Mouse (Mus musculus): ENCODE data around the gene March1.

Gene March1

DNA sequence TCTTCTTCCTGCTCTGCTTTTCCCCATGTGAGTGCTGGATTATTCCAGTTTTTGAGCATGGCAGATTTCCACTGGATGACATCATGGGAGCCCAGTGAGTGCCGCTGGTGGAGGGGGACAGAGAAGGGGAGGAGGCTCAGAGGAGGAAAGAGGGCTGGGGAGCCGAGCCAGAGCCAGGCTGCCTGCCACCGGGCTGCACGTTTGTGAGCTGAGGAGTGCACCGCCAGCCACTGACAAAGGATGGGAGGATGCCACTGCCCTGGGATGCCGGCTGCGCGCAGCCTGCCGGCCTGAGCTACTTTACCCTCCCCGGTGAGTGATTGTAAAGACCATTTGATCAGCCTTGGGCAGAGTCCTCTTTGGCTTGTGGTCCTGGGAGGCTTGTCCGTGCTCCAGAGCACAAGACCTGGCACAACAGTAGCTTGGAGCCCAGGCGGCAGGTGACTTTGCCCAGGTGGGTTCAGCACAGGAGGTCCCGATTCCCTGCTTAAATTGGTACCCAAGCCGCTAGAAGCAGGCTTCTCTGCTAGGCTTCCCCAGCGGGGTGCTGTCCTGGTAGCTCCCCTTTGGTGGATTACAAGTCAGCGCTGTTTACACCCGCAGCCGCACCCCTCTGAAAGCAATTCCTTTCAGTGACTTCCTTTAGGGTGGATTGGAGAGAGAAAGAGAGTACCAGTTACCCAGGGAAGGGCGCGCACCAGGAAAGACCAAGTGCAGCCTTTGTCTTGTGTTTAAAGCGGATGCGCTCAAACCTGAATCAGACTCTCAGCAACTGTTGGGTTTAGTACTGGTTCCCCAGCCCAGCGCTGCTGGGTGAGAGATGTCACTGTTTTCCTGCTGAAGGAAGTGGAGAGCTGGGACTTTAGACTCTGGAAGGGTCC is at the start of gene March1:
March1 (plus strand) TSS at position 30 of the 881 bp plus-strand sequence.
- DNase-seq, result no peak

DNA sequence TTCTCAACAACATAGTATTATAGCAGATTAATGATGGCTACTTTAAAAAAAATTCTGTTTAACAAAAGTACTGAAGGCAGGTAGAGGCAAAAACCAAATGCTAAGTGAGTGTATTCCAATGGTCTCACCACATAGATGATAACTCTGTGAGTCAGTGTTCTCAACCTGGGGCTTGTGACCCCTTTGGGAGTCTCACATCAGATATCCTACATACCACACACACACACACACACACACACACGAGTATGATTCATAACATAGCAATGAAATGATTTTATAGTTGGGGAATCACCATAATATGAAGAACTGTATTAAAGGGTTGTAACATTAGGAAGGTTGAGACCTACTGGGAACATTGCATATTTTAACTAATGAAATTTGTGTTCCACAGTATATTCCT is 30.8 kb upstream of the March1 start:
- DNase-seq, result no peak

DNA sequence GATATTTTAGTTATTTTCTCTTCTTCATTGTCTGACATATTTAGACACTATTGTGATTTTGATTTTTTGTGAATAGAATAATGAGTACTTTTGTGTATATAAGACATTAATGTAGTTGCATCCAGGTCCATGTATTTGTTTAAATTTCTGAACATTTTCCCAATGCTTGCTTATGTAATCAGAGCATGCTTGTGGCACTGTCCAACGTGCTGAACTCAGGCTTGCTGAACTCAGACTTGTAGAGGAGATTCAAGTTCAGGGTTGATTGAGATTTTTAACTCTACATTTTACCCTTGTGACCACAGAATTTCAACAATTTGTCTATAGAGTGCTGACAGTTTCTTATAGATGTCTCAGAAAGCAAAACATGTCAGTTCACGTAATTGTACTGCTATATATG is 14.5 kb upstream of the March1 start:
- DNase-seq, result no peak

DNA sequence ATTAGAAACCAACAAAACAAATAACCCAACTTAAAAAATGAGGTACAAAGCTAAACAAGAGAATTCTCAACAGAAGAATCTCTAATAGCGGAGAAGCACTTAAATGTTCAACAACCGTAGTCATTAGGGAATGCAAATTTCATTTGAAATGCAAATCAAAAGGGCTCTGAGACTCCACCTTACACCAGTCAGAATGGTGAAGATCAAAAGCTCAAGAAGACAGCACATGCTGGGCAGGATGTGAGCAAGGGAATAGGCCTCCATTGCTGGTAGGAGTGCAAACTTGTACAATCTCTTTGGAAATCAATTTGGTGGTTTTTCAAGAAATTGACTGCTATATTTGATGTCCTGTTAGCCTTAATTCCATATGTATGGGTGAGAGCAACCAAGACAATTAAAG is 8.2 kb upstream of the March1 start:
- no peak for DNase-seq

DNA sequence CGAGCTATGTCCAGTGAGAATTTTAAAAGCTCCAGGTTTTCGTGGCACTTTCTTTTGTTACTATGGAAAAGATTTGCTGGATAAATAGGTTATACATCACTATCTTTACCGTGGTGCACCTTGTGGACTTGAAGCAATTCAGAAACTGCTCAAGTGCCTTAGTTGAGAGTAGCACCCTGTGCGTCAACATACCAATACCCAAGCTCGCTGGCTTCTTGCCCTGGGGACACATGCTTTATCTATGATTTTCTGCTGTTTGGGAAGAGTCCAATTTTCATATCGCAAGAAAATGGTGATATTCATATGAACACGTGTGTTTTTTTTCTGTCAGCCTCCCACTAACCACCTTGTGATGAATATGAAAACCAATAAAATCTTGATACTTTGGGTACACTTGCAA is 1.3 kb downstream of the March1 start:
- no peak for DNase-seq

- no peak for DNase-seq
These were observed 27.2 kb downstream of the March1 start for GRCm38 (mm10) chr8:65644931-65645330.

- DNase-seq, result no peak
These were observed 27.8 kb downstream of the March1 start for GRCm38 (mm10) chr8:65645502-65645901.

DNA sequence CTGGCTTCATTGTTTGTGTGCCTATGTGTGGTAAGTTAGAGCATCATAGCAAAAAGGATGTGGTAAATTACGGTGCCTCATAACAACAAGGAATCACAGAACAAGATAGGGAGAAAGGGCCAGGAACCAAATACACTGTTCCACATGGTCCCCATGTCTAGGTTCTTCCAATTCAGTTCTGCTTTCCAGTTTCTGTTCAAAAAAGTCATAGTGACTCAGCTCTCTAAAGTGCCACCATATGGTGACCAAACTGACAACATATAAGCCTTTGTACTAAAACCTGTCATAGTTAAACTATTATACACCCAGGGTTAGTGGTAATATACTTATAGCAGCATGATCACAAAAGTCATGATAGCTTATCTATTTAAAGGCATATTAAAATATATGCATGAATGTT is 28.2 kb downstream of the March1 start:
- no peak for DNase-seq

GRCm38 (mm10) chr8:65655924-65656323 is 38.2 kb downstream of the March1 start:
- no peak for DNase-seq

GRCm38 (mm10) chr8:65661885-65662284 is 44.2 kb downstream of the March1 start:
- no peak for DNase-seq

- DNase-seq, result no peak
These were observed 48.1 kb downstream of the March1 start for GRCm38 (mm10) chr8:65665786-65666185.

DNA sequence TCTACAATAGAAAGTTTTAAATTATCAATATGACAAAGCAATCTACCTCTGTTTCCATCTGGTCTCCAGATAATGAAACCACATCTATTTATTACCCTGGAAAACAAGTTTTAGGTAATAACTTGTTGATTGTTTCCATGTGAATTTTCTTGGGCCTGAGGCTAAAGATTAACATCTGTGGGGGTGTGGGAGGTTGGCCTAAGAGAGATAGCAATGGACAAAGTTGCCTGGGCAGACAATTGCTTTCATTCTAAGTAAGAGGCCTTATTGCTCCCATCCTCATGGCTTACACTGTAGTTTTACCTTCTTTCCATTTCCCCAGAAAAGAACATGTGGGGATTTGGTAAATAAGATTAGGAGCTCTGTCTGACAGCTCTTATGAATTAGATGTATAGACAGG is 125.4 kb downstream of the March1 start:
- no peak for DNase-seq

GRCm38 (mm10) chr8:65775815-65776214 is 158.1 kb downstream of the March1 start:
- DNase-seq, result no peak

DNA sequence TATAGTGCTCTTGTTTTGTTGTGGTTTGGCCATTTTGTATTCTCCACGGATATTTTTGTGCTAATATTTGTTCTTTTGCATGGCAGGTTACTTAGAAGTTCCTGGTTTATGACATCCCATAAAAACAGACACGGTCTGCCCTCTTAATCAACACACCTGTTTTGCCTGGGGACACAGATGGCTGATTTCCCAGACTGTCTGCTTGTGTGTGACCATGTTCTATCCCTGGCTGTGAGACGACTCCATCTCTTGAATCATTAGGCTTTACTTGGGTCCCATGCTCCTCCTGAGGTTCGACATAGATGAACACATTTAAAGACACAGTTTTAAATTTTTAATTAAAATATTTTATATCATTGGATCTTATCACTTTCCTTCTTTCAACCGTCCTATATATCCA is 163.5 kb downstream of the March1 start:
- DNase-seq, result no peak

- no peak for DNase-seq
These were observed 195.3 kb downstream of the March1 start for GRCm38 (mm10) chr8:65812971-65813370.

DNA sequence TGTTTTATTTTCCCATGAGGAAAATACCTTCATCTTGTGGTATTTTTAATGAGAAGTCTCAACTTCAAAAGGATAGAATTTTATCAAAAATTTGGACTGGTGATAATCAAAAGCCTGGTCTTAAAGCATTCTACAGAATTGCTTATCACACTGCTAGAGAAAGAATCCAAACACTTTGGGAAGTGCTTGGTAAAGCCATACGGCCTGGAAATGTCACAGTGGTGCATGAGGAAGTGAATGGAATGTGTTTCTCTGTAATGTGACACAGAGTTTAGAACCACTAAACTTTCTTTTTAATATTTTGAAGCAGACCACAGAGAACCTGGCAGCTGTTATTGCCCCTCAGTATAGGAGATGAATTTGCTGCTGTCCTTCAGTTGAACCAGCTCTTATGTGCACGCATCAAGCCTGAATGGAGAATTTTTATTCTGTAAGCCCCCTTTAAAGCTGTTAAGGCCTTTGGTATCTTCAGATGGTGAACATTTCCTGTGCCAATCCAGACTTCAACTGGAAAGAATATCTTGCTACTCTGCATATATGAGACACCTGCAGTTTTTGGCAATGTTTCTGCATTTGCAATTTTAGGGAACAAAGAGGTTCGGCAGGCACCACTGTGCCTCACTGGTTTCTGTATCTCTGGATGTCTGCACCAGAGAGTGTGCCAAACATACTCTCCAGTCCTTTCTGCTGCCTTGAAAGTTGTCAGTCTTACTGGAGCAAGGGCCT is 304.8 kb downstream of the March1 start:
- no peak for DNase-seq

- DNase-seq, result no peak
These were observed 339.2 kb downstream of the March1 start for GRCm38 (mm10) chr8:65956948-65957347.

- no peak for DNase-seq
These were observed 339.8 kb downstream of the March1 start for GRCm38 (mm10) chr8:65957492-65957891.

- DNase-seq, result no peak
These were observed 349.0 kb downstream of the March1 start for GRCm38 (mm10) chr8:65966502-65967222.

- DNase-seq, result no peak
These were observed 349.6 kb downstream of the March1 start for GRCm38 (mm10) chr8:65967223-65967778.

- no peak for DNase-seq
These were observed 359.2 kb downstream of the March1 start for GRCm38 (mm10) chr8:65976905-65977304.

DNA sequence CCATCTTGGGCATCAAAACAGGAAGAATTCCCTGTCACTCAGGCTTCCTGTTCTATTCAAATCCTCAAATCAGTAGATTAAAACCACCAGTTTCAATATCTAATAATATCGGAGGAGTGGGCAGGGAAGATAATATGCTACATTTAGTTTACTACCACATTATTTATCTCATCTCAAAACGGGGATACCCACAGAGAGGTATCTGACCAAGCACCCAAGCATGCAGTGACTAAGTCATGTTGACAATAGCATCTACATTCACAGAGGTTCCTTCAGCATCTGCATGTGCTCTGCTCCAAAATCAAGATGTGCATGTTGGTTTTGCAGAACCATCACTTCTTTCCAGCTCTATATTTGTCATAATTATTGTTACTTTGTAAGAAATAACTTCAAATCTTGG is 364.3 kb downstream of the March1 start:
- no peak for DNase-seq

GRCm38 (mm10) chr8:65987665-65988064 is 370.0 kb downstream of the March1 start:
- DNase-seq, result no peak

Data from lung, postnatal 10 days (tissue).